Mouse (Mus musculus) lung, postnatal 0 days (tissue): Measurements from ENCODE around the gene Fryl.

Experiments used
- CTCF ChIP-seq: IDR thresholded peaks from 2 replicates; pipeline ENCODE4 v1.5.1; 2016; ENCODE audit warnings: antibody characterized with exemption, mild to moderate bottlenecking
- EP300 ChIP-seq: IDR thresholded peaks from 2 replicates; pipeline ENCODE4 v1.6.1; 2016; ENCODE audit warnings: antibody characterized with exemption, mild to moderate bottlenecking, control low read depth

GRCm38 (mm10) chr5:73212446-73212845 is 44.0 kb downstream of the Fryl start:
- TF ChIP-seq CTCF (no peak), EP300 (no peak)
